Mouse (Mus musculus) liver, embryonic 13.5 days (tissue): ENCODE measurements around the gene Sobp. TPM values are rescaled to one million over a fixed set of nuclear protein-coding genes. Genes with fewer than 3 reads are reported as not detected.

Source experiments
- ATAC-seq: fragments of 200-750 bp; cut with Nextera tagmentation; 2 replicates; pipeline ENCODE4 v1.8.0; 2017; ENCODE audit warnings: low read depth, mild to moderate bottlenecking, moderate number of reproducible peaks, moderate library complexity
- DNase-seq: peaks from one replicate; pipeline ENCODE4 v3.0.0; 2022
- H3K27ac ChIP-seq: fragments of 300-500 bp; sonication (generic); 2 replicates; pipeline ENCODE4 v1.5.1; 2015; ENCODE audit warnings: moderate library complexity, mild to moderate bottlenecking, inconsistent platforms
- H3K27me3 ChIP-seq: fragments of 300-500 bp; sonication (generic); 2 replicates; pipeline ENCODE4 v1.6.1; 2015; ENCODE audit warnings: mild to moderate bottlenecking, inconsistent platforms
- H3K36me3 ChIP-seq: fragments of 300-500 bp; sonication (generic); 2 replicates; pipeline ENCODE4 v1.6.1; 2015; ENCODE audit warnings: mild to moderate bottlenecking, inconsistent platforms
- H3K4me1 ChIP-seq: fragments of 300-500 bp; sonication (generic); replicated peaks from 2 replicates; pipeline ENCODE4 v1.6.1; 2015; ENCODE audit warnings: inconsistent platforms
- H3K4me2 ChIP-seq: fragments of 300-500 bp; sonication (generic); 2 replicates; pipeline ENCODE4 v1.6.1; 2015; ENCODE audit warnings: inconsistent platforms, mild to moderate bottlenecking, moderate library complexity
- H3K4me3 ChIP-seq: fragments of 300-500 bp; sonication (generic); replicated peaks from 2 replicates; pipeline ENCODE4 v1.5.1; 2015; ENCODE audit warnings: mild to moderate bottlenecking, inconsistent platforms
- H3K9ac ChIP-seq: fragments of 300-500 bp; sonication (generic); 2 replicates; pipeline ENCODE4 v1.6.1; 2015; ENCODE audit warnings: mild to moderate bottlenecking, inconsistent platforms
- H3K9me3 ChIP-seq: fragments of 300-500 bp; sonication (generic); replicated peaks from 2 replicates; pipeline ENCODE4 v1.6.1; 2016; ENCODE audit warnings: inconsistent platforms
- WGBS: fragments of 180-500 bp; shearing (Covaris S2); methylation state at CpG from one replicate; pipeline ENCODE4 v1.1.7; 2015; ENCODE audit not compliant: insufficient replicate concordance; 5-methylcytosine and 5-hydroxymethylcytosine counted together
- polyA plus RNA-seq: library from polyadenylated mRNA; unstranded; fragments of >200 nt; fragmentation: Nextera tagmentation; extraction: Ambion mirVana; gene quantifications from 2 replicates; pipeline ENCODE4 v1.2.1, GENCODE M21; 2015

The Sobp gene
- polyA plus RNA-seq, 1 experiment from 2014 or later = 0.02 TPM

DNA sequence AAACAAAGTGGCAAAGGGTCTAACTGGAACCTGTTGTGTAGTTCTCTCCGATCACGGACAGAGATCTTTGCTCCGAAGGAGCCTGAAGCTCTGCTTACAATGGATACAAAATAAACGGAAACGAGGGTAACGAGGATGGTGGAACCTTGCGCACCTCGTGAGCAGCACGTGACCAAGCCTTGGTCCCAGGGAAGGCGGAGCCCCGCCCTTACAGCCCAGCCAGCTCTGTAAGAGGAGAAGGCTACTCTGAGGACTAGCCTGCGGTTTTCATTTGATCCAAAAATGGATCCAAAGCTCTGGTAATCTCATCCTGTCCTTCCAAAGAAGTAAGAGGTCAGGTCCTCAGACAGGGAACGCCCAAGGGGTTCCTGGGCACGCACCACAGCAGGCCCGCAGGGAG is 185.7 kb downstream of the Sobp start:
- H3K9me3 ChIP-seq = no peaks in the 10 kb centered on the region
- no peaks in the 10 kb centered on the region for H3K4me1 ChIP-seq
- DNase-seq = no peak
- WGBS = 47% methylated on average over 15 of the region's 15 CpGs
- peaks cover 20% of the 10 kb centered on the region for H3K27me3 ChIP-seq
- ATAC-seq = no peak
- no peak overlapping the region for H3K27ac ChIP-seq
- no peak overlapping the region for H3K4me2 ChIP-seq
- H3K36me3 ChIP-seq = no peaks in the 10 kb centered on the region
- no peak overlapping the region for H3K9ac ChIP-seq
- no peak overlapping the region for H3K4me3 ChIP-seq

DNA sequence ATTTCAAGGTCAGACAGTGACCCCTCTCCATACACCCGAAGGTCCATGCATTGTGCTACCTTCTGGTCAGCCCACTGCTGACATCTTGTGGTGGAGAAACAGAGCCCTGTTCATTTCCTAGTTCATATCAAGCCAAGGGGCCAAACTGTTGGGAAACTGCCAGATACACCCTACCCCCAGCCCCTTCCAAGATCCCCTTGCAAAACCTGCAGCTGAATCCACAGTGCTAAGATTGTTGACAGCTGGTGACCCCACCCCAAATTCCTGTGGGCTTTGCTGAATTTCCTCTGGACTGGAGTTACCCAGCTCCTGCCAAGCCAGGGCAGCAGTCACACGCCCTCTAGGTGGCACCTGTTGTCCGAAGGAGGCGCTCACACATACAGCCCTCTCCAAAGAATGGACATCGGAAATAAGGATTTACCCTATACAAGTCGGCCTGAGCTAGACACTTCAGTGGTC is 186.7 kb downstream of the Sobp start:
- 15% methylated on average over 6 of the region's 6 CpGs for WGBS
- Histone ChIP-seq H3K9ac (no peak overlapping the region), H3K27ac (no peak overlapping the region), H3K4me3 (no peak overlapping the region), H3K36me3 (no peaks in the 10 kb centered on the region), H3K27me3 (peaks cover 10% of the 10 kb centered on the region), H3K4me1 (no peaks in the 10 kb centered on the region), H3K9me3 (no peaks in the 10 kb centered on the region), H3K4me2 (no peak overlapping the region)
- DNase-seq (no peak), ATAC-seq (no peak)

DNA sequence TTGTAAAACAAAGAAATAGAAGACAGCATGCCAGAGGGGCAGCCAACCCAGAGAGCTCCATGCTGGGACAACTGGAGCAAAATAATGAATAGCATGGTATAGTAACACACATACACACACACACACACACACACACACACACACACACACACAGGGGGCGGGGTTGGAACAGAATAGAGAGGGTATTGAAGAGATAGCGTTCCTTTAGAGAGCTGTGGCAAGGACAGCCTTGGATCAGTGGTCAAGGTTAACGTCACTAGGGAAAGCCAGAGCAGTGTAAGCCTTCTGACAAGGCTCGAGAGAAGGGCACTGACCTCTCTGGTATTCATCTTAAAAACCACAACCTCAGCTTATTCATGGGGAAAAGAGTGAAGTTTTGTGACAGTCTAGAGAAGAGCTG is 189.4 kb downstream of the Sobp start:
- H3K4me1 ChIP-seq = no peaks in the 10 kb centered on the region

DNA sequence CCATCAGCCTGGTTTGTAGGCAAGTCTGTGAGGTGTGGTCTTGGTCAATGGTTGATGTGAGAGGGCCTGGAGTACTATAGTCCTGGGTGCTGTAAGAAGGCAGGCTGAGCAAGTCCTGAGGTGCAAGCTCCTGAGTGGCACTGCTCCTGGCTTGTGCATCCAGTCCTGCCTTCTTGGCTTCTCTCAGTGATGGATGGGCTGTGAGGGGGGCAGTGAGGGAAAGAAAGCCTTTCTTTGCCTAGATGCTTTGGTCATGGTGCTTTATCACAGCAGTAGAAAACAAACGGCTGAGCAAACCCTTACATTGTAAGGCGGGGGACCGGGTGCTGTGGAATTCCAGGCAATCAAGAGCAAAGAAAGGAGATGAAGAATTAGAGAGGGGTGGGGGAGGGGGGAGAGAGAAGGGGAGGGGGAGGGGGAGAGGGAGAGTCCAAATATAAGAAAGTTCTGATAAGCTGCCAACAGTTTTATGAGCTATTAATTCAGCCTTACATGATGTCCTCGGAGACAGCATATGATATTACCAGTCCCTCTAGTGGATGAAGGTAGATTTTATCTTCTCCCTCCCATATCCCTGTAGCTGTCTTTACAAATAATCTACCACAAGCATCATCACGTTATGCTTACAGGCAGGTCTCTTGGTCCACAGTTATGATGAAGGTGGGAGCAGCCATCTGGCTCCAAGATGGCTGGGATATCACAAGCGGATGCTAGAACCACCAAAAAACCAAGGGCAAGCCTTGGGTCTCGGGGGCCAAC is 193.2 kb downstream of the Sobp start:
- Histone ChIP-seq H3K36me3 (no peaks in the 10 kb centered on the region), H3K9ac (no peak overlapping the region), H3K27ac (no peak overlapping the region), H3K27me3 (0 out of 2 replicates have a peak, but pooled peaks cover 3% of the 10 kb centered on the region), H3K4me1 (no peaks in the 10 kb centered on the region), H3K9me3 (no peaks in the 10 kb centered on the region), H3K4me2 (no peak overlapping the region), H3K4me3 (no peak overlapping the region)
- DNase-seq = no peak
- WGBS = 62% methylated on average over 7 of the region's 7 CpGs
- no peak for ATAC-seq

More for the DNA sequence above, 189.4 kb downstream of the Sobp start:
- no peak overlapping the region for H3K4me2 ChIP-seq
- ATAC-seq = no peak
- H3K27me3 ChIP-seq = no peaks in the 10 kb centered on the region
- H3K9me3 ChIP-seq = no peaks in the 10 kb centered on the region
- no peak overlapping the region for H3K27ac ChIP-seq
- H3K36me3 ChIP-seq = no peaks in the 10 kb centered on the region
- DNase-seq = no peak
- no peak overlapping the region for H3K9ac ChIP-seq
- H3K4me3 ChIP-seq = no peak overlapping the region
- WGBS = 51% methylated on average over 4 of the region's 4 CpGs

GRCm38 (mm10) chr10:42978346-42978745 is 196.0 kb downstream of the Sobp start:
- ATAC-seq = no peak
- H3K9me3 ChIP-seq = no peaks in the 10 kb centered on the region

DNA sequence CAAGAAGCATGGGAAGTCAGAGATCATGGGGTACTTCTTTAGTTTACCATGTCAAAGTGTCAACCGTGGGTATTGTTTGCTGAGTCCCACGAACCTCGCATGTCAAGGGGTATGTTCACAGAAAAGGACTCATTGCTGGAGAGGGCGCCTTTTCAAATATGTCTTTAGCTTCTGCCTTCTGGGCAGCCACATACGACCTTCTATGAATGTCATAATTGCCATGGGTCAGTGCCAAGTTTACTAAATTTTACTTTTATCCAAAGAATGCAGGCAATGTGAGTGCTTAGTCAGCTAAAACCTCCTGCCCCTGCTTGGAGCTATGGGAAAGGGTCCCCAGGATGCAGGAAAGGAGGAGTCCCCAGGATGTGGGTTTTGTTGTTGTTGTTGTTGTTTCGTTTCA is 197.8 kb downstream of the Sobp start:
- H3K9me3 ChIP-seq = no peaks in the 10 kb centered on the region
- H3K4me3 ChIP-seq = no peak overlapping the region
- H3K4me1 ChIP-seq = peaks cover 7% of the 10 kb centered on the region; the same call in 1 of the 2 replicates
- H3K27ac ChIP-seq = no peak overlapping the region
- no peak overlapping the region for H3K9ac ChIP-seq
- ATAC-seq = no peak
- no peak overlapping the region for H3K4me2 ChIP-seq
- DNase-seq = no peak
- H3K27me3 ChIP-seq = peaks cover 12% of the 10 kb centered on the region
- 64% methylated on average over 6 of the region's 6 CpGs for WGBS
- H3K36me3 ChIP-seq = no peaks in the 10 kb centered on the region

More at GRCm38 (mm10) chr10:42978346-42978745, 196.0 kb downstream of the Sobp start:
- H3K27ac ChIP-seq = no peak overlapping the region
- no peak for DNase-seq
- 46% methylated on average over 3 of the region's 3 CpGs for WGBS
- H3K4me1 ChIP-seq = no peaks in the 10 kb centered on the region
- no peak overlapping the region for H3K4me3 ChIP-seq
- no peaks in the 10 kb centered on the region for H3K36me3 ChIP-seq
- H3K27me3 ChIP-seq = peaks cover 12% of the 10 kb centered on the region
- no peak overlapping the region for H3K9ac ChIP-seq
- no peak overlapping the region for H3K4me2 ChIP-seq

DNA sequence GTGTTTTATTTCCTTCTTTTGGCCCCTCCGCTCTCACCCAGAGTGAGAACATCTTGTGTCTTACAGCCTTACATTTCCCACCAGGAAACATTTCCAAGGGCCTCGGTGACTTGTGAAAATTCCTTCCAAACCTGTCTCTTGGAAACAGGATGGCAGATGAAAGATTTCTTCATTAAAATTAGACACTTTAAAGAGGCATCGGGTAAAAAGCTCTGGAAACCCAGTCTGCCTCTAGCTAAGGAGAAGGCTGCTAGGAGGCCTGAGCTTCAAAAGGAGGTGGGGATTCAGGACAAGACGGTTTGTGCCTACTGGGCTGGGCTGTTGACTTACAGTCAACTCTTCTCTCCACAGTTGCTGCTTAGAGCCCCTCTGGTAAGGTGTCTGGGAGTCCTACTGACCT is 200.8 kb downstream of the Sobp start:
- no peaks in the 10 kb centered on the region for H3K36me3 ChIP-seq
- no peaks in the 10 kb centered on the region for H3K9me3 ChIP-seq
- 61% methylated on average over 4 of the region's 4 CpGs for WGBS
- peaks cover 7% of the 10 kb centered on the region; the same call in 1 of the 2 replicates for H3K4me1 ChIP-seq
- H3K4me2 ChIP-seq = no peak overlapping the region
- ATAC-seq (no peak), DNase-seq (no peak)
- H3K27me3 ChIP-seq = peaks cover 15% of the 10 kb centered on the region
- H3K4me3 ChIP-seq = no peak overlapping the region
- no peak overlapping the region for H3K27ac ChIP-seq
- H3K9ac ChIP-seq = no peak overlapping the region

GRCm38 (mm10) chr10:42972504-42973172 is 201.7 kb downstream of the Sobp start:
- DNase-seq = peak; percentile 34
- Histone ChIP-seq H3K4me3 (no peak overlapping the region; the same call in 1 of the 2 replicates), H3K4me2 (0 out of 2 replicates have a peak overlapping the region, but pooled peaks have one; percentile 23)

DNA sequence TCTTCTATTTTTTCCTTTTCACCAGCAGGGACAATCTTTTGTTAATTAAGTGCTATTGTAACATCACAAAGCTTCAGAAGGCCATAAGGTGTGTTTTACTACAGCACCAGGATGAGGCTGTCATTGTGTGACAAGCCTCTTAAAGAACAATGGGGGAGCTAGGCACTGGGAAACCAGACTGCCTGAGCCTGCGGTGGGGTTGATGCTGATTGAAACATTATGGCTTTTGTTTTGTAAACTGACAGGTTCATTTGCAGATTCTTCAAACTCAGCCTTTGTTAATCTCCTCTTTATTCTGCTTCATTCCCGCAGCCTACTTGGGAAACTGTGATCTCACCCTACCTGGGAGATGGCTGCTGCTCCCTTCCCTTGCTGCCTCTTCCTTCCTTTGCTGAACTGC is 206.0 kb downstream of the Sobp start:
- H3K9ac ChIP-seq = no peak overlapping the region
- no peaks in the 10 kb centered on the region for H3K36me3 ChIP-seq
- WGBS = 12% methylated on average over 2 of the region's 2 CpGs
- no peak for ATAC-seq
- H3K9me3 ChIP-seq = no peaks in the 10 kb centered on the region
- H3K4me2 ChIP-seq = no peak overlapping the region
- no peak overlapping the region for H3K27ac ChIP-seq
- peaks cover 7% of the 10 kb centered on the region; the same call in 1 of the 2 replicates for H3K4me1 ChIP-seq
- peaks cover 8% of the 10 kb centered on the region; the same call in 1 of the 2 replicates for H3K27me3 ChIP-seq
- H3K4me3 ChIP-seq = no peak overlapping the region
- DNase-seq = no peak

More at GRCm38 (mm10) chr10:42972504-42973172, 201.7 kb downstream of the Sobp start:
- WGBS = 20% methylated on average over 18 of the region's 18 CpGs
- H3K27ac ChIP-seq = no peak overlapping the region
- H3K27me3 ChIP-seq = peaks cover 16% of the 10 kb centered on the region
- no peaks in the 10 kb centered on the region for H3K9me3 ChIP-seq
- no peak overlapping the region for H3K9ac ChIP-seq
- ATAC-seq = no peak
- H3K4me1 ChIP-seq = peaks cover 7% of the 10 kb centered on the region; the same call in 1 of the 2 replicates
- no peaks in the 10 kb centered on the region for H3K36me3 ChIP-seq

DNA sequence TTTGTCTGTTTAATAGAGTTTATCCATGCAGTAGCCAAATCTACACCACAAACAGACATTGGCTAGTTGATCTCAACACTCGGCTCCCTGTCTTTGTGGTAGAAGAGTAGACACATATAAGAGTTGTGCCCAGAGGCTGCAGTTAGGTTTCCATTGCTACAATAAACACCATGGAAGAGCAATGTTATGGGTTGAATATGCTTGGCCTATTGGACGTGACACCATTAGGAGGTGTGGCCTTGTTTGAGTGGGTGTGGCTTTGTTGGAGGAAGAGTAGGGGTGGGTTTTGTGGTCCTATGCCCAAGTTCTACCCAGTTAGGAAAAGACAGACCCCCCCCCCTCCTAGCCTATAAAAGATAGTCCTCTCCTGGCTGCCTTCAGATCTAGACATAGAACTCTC is 211.3 kb downstream of the Sobp start:
- 52% methylated on average over 2 of the region's 2 CpGs for WGBS
- no peaks in the 10 kb centered on the region for H3K9me3 ChIP-seq

GRCm38 (mm10) chr10:42962655-42963054 is 211.7 kb downstream of the Sobp start:
- H3K27ac ChIP-seq = no peak overlapping the region
- 36% methylated on average over 13 of the region's 13 CpGs for WGBS
- H3K36me3 ChIP-seq = no peaks in the 10 kb centered on the region
- H3K27me3 ChIP-seq = peaks cover 8% of the 10 kb centered on the region
- peaks cover 18% of the 10 kb centered on the region for H3K4me1 ChIP-seq
- H3K9me3 ChIP-seq = no peaks in the 10 kb centered on the region
- H3K4me3 ChIP-seq = no peak overlapping the region
- no peak overlapping the region for H3K9ac ChIP-seq
- peak overlapping the region; percentile 24; the same call in 1 of the 2 replicates for H3K4me2 ChIP-seq
- DNase-seq = no peak
- ATAC-seq = peak; percentile 65

More for the DNA sequence above, 211.3 kb downstream of the Sobp start:
- H3K4me1 ChIP-seq = peaks cover 14% of the 10 kb centered on the region
- H3K27ac ChIP-seq = no peak overlapping the region
- ATAC-seq = no peak
- H3K9ac ChIP-seq = no peak overlapping the region
- H3K36me3 ChIP-seq = no peaks in the 10 kb centered on the region
- 0 out of 2 replicates have a peak, but pooled peaks cover 4% of the 10 kb centered on the region for H3K27me3 ChIP-seq
- H3K4me3 ChIP-seq = no peak overlapping the region
- H3K4me2 ChIP-seq = no peak overlapping the region
- no peak for DNase-seq
